Mouse (Mus musculus) embryonic fibroblast, embryonic 13.5 days (primary cell): ENCODE results near the gene Ddx5.

Source experiments
- CTCF ChIP-seq: IDR thresholded peaks from 2 replicates; pipeline ENCODE4 v1.5.1; 2011; ENCODE audit warnings: mild to moderate bottlenecking, control low read depth, low read length, moderate library complexity, borderline replicate concordance; ENCODE audit not compliant: insufficient read depth
- POLR2A ChIP-seq: IDR thresholded peaks from 2 replicates; pipeline ENCODE4 v1.6.1; 2011; ENCODE audit warnings: low read depth, mild to moderate bottlenecking, control low read depth, low read length, moderate library complexity

- TF ChIP-seq POLR2A (no peak), CTCF (no peak)
Measured at GRCm38 (mm10) chr11:106736614-106737013, 52.4 kb downstream of the Ddx5 start.
